14 mouse cellular contexts compared by ENCODE assay signal in genomic region chr3:87479230-87479629, GRCm38 (mm10). TPM values are rescaled to one million over a fixed set of nuclear protein-coding genes. Genes with fewer than 3 reads are reported as not detected.
"Had no signal": no experiment of that assay in that cellular context is flagged by ENCODE, and none has a peak within 500 bp of the region (broad histone marks: within the 10 kb centered on the region; RNA-seq: fewer than 3 reads in every experiment).

No protein-coding gene starts in this region.

RNA-seq across cellular contexts. Expression of gene Fcrl5, which starts 43.7 kb away (rescaled TPM):
- total RNA-seq: heart, postnatal 10 days; heart, postnatal 14 days; heart, postnatal 25 days; heart, postnatal 36 days; heart, postnatal 4 days; hematopoietic stem cell, adult 5-6 weeks; hindbrain, postnatal 0 days; layer of hippocampus, adult 18-20 months; layer of hippocampus, adult 2 months; layer of hippocampus, postnatal 25 days; layer of hippocampus, postnatal 36 days; left cerebral cortex, adult 18-20 months; left cerebral cortex, adult 2 months; left cerebral cortex, adult 8-10 months had no signal
